Mouse (Mus musculus): ENCODE results near the gene Abhd15. TPM values are rescaled to one million over a fixed set of nuclear protein-coding genes. Genes with fewer than 3 reads are reported as not detected.

The Abhd15 gene
- polyA plus RNA-seq, 1 experiment from 2014 or later: 4.0 TPM

GRCm38 (mm10) chr11:77545261-77545660, 30.3 kb downstream of the Abhd15 start:
- H3K9ac ChIP-seq: no peak overlapping the region
- peaks cover 62% of the 10 kb centered on the region for H3K36me3 ChIP-seq
- no peak overlapping the region for H3K27ac ChIP-seq
- H3K4me3 ChIP-seq: no peak overlapping the region
- ATAC-seq (ENCODE audit: borderline replicate concordance, extremely low read depth, low FRiP score, low TSS enrichment): no peak
- H3K9me3 ChIP-seq: no peaks in the 10 kb centered on the region
- H3K4me2 ChIP-seq: no peak overlapping the region
- no peaks in the 10 kb centered on the region for H3K4me1 ChIP-seq
- no peaks in the 10 kb centered on the region for H3K27me3 ChIP-seq
- WGBS: 94% methylated on average over 7 of the region's 7 CpGs

GRCm38 (mm10) chr11:77585201-77585600, 70.3 kb downstream of the Abhd15 start:
- 90% methylated on average over 3 of the region's 3 CpGs for WGBS
- H3K4me3 ChIP-seq: no peak overlapping the region
- peaks cover 12% of the 10 kb centered on the region; the same call in 1 of the 2 replicates for H3K4me1 ChIP-seq
- peaks cover 37% of the 10 kb centered on the region; the same call in 1 of the 2 replicates for H3K36me3 ChIP-seq
- H3K9me3 ChIP-seq: no peaks in the 10 kb centered on the region
- no peaks in the 10 kb centered on the region for H3K27me3 ChIP-seq
- no peak for ATAC-seq (ENCODE audit: borderline replicate concordance, extremely low read depth, low FRiP score, low TSS enrichment)
- no peak overlapping the region for H3K27ac ChIP-seq
- no peak overlapping the region for H3K9ac ChIP-seq
- no peak overlapping the region for H3K4me2 ChIP-seq

Other genes with a start within 250 kb of the Abhd15 start
- 0.78 and 0.97 TPM in 2 replicates for gene Coro6, start 52.7 kb upstream of the Abhd15 start, polyA plus RNA-seq (2015; fragmentation: Nextera tagmentation; extraction: Ambion mirVana)
- gene Ankrd13b, start 25.4 kb upstream of the Abhd15 start, polyA plus RNA-seq (2015; fragmentation: Nextera tagmentation; extraction: Ambion mirVana): 6.5 and 7.1 TPM in 2 replicates
- 9.5 and 9.8 TPM in 2 replicates for gene Git1, start 21.6 kb upstream of the Abhd15 start, polyA plus RNA-seq (2015; fragmentation: Nextera tagmentation; extraction: Ambion mirVana)
- 42.7 and 43.1 TPM in 2 replicates for gene Trp53i13, start 859 bp downstream of the Abhd15 start, polyA plus RNA-seq (2015; fragmentation: Nextera tagmentation; extraction: Ambion mirVana)
- 0.10 and 0.11 TPM in 2 replicates for gene Gm10392, start 4.1 kb downstream of the Abhd15 start, polyA plus RNA-seq (2015; fragmentation: Nextera tagmentation; extraction: Ambion mirVana)
- 14.0 and 14.9 TPM in 2 replicates for gene Taok1, start 92.7 kb downstream of the Abhd15 start, polyA plus RNA-seq (2015; fragmentation: Nextera tagmentation; extraction: Ambion mirVana)
- gene Nufip2, start 171.0 kb downstream of the Abhd15 start, polyA plus RNA-seq (2015; fragmentation: Nextera tagmentation; extraction: Ambion mirVana): 4.9 and 5.0 TPM in 2 replicates
- not detected in 2 replicates for gene Cryba1, start 210.2 kb downstream of the Abhd15 start, polyA plus RNA-seq (2015; fragmentation: Nextera tagmentation; extraction: Ambion mirVana)
- 37.8 and 46.2 TPM in 2 replicates for gene Myo18a, start 248.1 kb downstream of the Abhd15 start, polyA plus RNA-seq (2015; fragmentation: Nextera tagmentation; extraction: Ambion mirVana)

Measured in lung, embryonic 15.5 days (tissue).